Mouse (Mus musculus): Measurements from ENCODE around the gene Stat1.

Gene Stat1

GRCm38 (mm10) chr1:52148696-52149095 lies 29.5 kb downstream of the Stat1 start:
- TF ChIP-seq POU5F1 (IDR thresholded peaks at IDR 0.05; ENCODE audit: borderline replicate concordance, low read length) (no peak), NANOG (IDR thresholded peaks at IDR 0.05; ENCODE audit: borderline replicate concordance, low read length) (no peak), CTCF (conservative IDR thresholded peaks at IDR 0.05; ENCODE audit: low read length) (no peak)

GRCm38 (mm10) chr1:52149934-52150346 lies 30.7 kb downstream of the Stat1 start:
- Histone ChIP-seq H3K4me1 (replicated peaks; ENCODE audit: low read depth, low read length) (peaks cover 31% of the 10 kb centered on the region), H3K9me3 (ENCODE audit: low read length) (no peaks in the 10 kb centered on the region), H3K4me3 (replicated peaks; ENCODE audit: low read length) (0 out of 2 replicates have a peak overlapping the region, but pooled peaks have one; percentile 3), H3K27me3 (ENCODE audit: insufficient read depth, low read length) (no peaks in the 10 kb centered on the region), H3K36me3 (ENCODE audit: insufficient read depth, low read length) (peaks cover 37% of the 10 kb centered on the region)
- TF ChIP-seq POU5F1 (IDR thresholded peaks at IDR 0.05; ENCODE audit: borderline replicate concordance, low read length) (no peak), NANOG (IDR thresholded peaks at IDR 0.05; ENCODE audit: borderline replicate concordance, low read length) (no peak), CTCF (conservative IDR thresholded peaks at IDR 0.05; ENCODE audit: low read length) (no peak)

More at GRCm38 (mm10) chr1:52148696-52149095, 29.5 kb downstream of the Stat1 start:
- H3K9me3 ChIP-seq (ENCODE audit: low read length), result no peaks in the 10 kb centered on the region
- H3K27me3 ChIP-seq (ENCODE audit: insufficient read depth, low read length), result no peaks in the 10 kb centered on the region
- peaks cover 38% of the 10 kb centered on the region for H3K36me3 ChIP-seq (ENCODE audit: insufficient read depth, low read length)
- H3K4me3 ChIP-seq (replicated peaks; ENCODE audit: low read length), result no peak overlapping the region
- H3K4me1 ChIP-seq (replicated peaks; ENCODE audit: low read depth, low read length), result peaks cover 31% of the 10 kb centered on the region

- Histone ChIP-seq H3K4me3 (replicated peaks; ENCODE audit: low read length) (0 out of 2 replicates have a peak overlapping the region, but pooled peaks have one; percentile 17), H3K9me3 (ENCODE audit: low read length) (no peaks in the 10 kb centered on the region), H3K36me3 (ENCODE audit: insufficient read depth, low read length) (peaks cover 40% of the 10 kb centered on the region), H3K4me1 (replicated peaks; ENCODE audit: low read depth, low read length) (peaks cover 31% of the 10 kb centered on the region), H3K27me3 (ENCODE audit: insufficient read depth, low read length) (no peaks in the 10 kb centered on the region)
- TF ChIP-seq NANOG (IDR thresholded peaks at IDR 0.05; ENCODE audit: borderline replicate concordance, low read length), result no peak
- TF ChIP-seq POU5F1 (IDR thresholded peaks at IDR 0.05; ENCODE audit: borderline replicate concordance, low read length), result no peak
- TF ChIP-seq CTCF (conservative IDR thresholded peaks at IDR 0.05; ENCODE audit: low read length), result no peak
Observed at GRCm38 (mm10) chr1:52150676-52151075, 31.4 kb downstream of the Stat1 start.

GRCm38 (mm10) chr1:52151166-52151565 lies 31.9 kb downstream of the Stat1 start:
- TF ChIP-seq NANOG (IDR thresholded peaks at IDR 0.05; ENCODE audit: borderline replicate concordance, low read length) (no peak), POU5F1 (IDR thresholded peaks at IDR 0.05; ENCODE audit: borderline replicate concordance, low read length) (no peak), CTCF (conservative IDR thresholded peaks at IDR 0.05; ENCODE audit: low read length) (no peak)

GRCm38 (mm10) chr1:52152369-52152768 lies 33.1 kb downstream of the Stat1 start:
- H3K9me3 ChIP-seq (ENCODE audit: low read length), result no peaks in the 10 kb centered on the region
- no peak for TF ChIP-seq CTCF (conservative IDR thresholded peaks at IDR 0.05; ENCODE audit: low read length)
- TF ChIP-seq POU5F1 (IDR thresholded peaks at IDR 0.05; ENCODE audit: borderline replicate concordance, low read length), result no peak
- no peak for TF ChIP-seq NANOG (IDR thresholded peaks at IDR 0.05; ENCODE audit: borderline replicate concordance, low read length)
- peaks cover 50% of the 10 kb centered on the region for H3K36me3 ChIP-seq (ENCODE audit: insufficient read depth, low read length)
- no peak overlapping the region for H3K4me3 ChIP-seq (replicated peaks; ENCODE audit: low read length)
- H3K4me1 ChIP-seq (replicated peaks; ENCODE audit: low read depth, low read length), result peaks cover 21% of the 10 kb centered on the region
- H3K27me3 ChIP-seq (ENCODE audit: insufficient read depth, low read length), result no peaks in the 10 kb centered on the region

More at GRCm38 (mm10) chr1:52151166-52151565, 31.9 kb downstream of the Stat1 start:
- no peaks in the 10 kb centered on the region for H3K9me3 ChIP-seq (ENCODE audit: low read length)
- H3K27me3 ChIP-seq (ENCODE audit: insufficient read depth, low read length), result no peaks in the 10 kb centered on the region
- H3K4me1 ChIP-seq (replicated peaks; ENCODE audit: low read depth, low read length), result peaks cover 31% of the 10 kb centered on the region
- H3K36me3 ChIP-seq (ENCODE audit: insufficient read depth, low read length), result peaks cover 45% of the 10 kb centered on the region
- H3K4me3 ChIP-seq (replicated peaks; ENCODE audit: low read length), result 0 out of 2 replicates have a peak overlapping the region, but pooled peaks have one; percentile 17

- H3K27me3 ChIP-seq (ENCODE audit: insufficient read depth, low read length), result no peaks in the 10 kb centered on the region
- peaks cover 21% of the 10 kb centered on the region for H3K4me1 ChIP-seq (replicated peaks; ENCODE audit: low read depth, low read length)
- no peaks in the 10 kb centered on the region for H3K9me3 ChIP-seq (ENCODE audit: low read length)
- no peak for TF ChIP-seq NANOG (IDR thresholded peaks at IDR 0.05; ENCODE audit: borderline replicate concordance, low read length)
- no peak for TF ChIP-seq CTCF (conservative IDR thresholded peaks at IDR 0.05; ENCODE audit: low read length)
- TF ChIP-seq POU5F1 (IDR thresholded peaks at IDR 0.05; ENCODE audit: borderline replicate concordance, low read length), result no peak
- peaks cover 46% of the 10 kb centered on the region for H3K36me3 ChIP-seq (ENCODE audit: insufficient read depth, low read length)
- no peak overlapping the region for H3K4me3 ChIP-seq (replicated peaks; ENCODE audit: low read length)
Observed at GRCm38 (mm10) chr1:52152936-52153335, 33.7 kb downstream of the Stat1 start.

- TF ChIP-seq POU5F1 (IDR thresholded peaks at IDR 0.05; ENCODE audit: borderline replicate concordance, low read length), result no peak
- no peak for TF ChIP-seq NANOG (IDR thresholded peaks at IDR 0.05; ENCODE audit: borderline replicate concordance, low read length)
- Histone ChIP-seq H3K36me3 (ENCODE audit: insufficient read depth, low read length) (peaks cover 42% of the 10 kb centered on the region), H3K4me1 (replicated peaks; ENCODE audit: low read depth, low read length) (peaks cover 18% of the 10 kb centered on the region), H3K9me3 (ENCODE audit: low read length) (no peaks in the 10 kb centered on the region), H3K27me3 (ENCODE audit: insufficient read depth, low read length) (no peaks in the 10 kb centered on the region), H3K4me3 (replicated peaks; ENCODE audit: low read length) (no peak overlapping the region)
Observed at GRCm38 (mm10) chr1:52154890-52155289, 35.6 kb downstream of the Stat1 start.

GRCm38 (mm10) chr1:52156351-52156750 lies 37.1 kb downstream of the Stat1 start:
- no peaks in the 10 kb centered on the region for H3K27me3 ChIP-seq (ENCODE audit: insufficient read depth, low read length)
- no peak overlapping the region for H3K4me3 ChIP-seq (replicated peaks; ENCODE audit: low read length)
- peaks cover 46% of the 10 kb centered on the region for H3K36me3 ChIP-seq (ENCODE audit: insufficient read depth, low read length)
- H3K4me1 ChIP-seq (replicated peaks; ENCODE audit: low read depth, low read length), result peaks cover 4% of the 10 kb centered on the region
- no peak for TF ChIP-seq CTCF (conservative IDR thresholded peaks at IDR 0.05; ENCODE audit: low read length)
- no peak for TF ChIP-seq POU5F1 (IDR thresholded peaks at IDR 0.05; ENCODE audit: borderline replicate concordance, low read length)
- TF ChIP-seq NANOG (IDR thresholded peaks at IDR 0.05; ENCODE audit: borderline replicate concordance, low read length), result no peak
- no peaks in the 10 kb centered on the region for H3K9me3 ChIP-seq (ENCODE audit: low read length)

GRCm38 (mm10) chr1:52158040-52158439 lies 38.8 kb downstream of the Stat1 start:
- Histone ChIP-seq H3K27me3 (ENCODE audit: insufficient read depth, low read length) (no peaks in the 10 kb centered on the region), H3K4me1 (replicated peaks; ENCODE audit: low read depth, low read length) (peaks cover 4% of the 10 kb centered on the region), H3K9me3 (ENCODE audit: low read length) (no peaks in the 10 kb centered on the region), H3K36me3 (ENCODE audit: insufficient read depth, low read length) (peaks cover 33% of the 10 kb centered on the region), H3K4me3 (replicated peaks; ENCODE audit: low read length) (peak overlapping the region; percentile 62)
- no peak for TF ChIP-seq CTCF (conservative IDR thresholded peaks at IDR 0.05; ENCODE audit: low read length)
- TF ChIP-seq POU5F1 (IDR thresholded peaks at IDR 0.05; ENCODE audit: borderline replicate concordance, low read length), result no peak
- no peak for TF ChIP-seq NANOG (IDR thresholded peaks at IDR 0.05; ENCODE audit: borderline replicate concordance, low read length)
